Mouse (Mus musculus): ENCODE data around the gene Bag5.

Gene Bag5

DNA sequence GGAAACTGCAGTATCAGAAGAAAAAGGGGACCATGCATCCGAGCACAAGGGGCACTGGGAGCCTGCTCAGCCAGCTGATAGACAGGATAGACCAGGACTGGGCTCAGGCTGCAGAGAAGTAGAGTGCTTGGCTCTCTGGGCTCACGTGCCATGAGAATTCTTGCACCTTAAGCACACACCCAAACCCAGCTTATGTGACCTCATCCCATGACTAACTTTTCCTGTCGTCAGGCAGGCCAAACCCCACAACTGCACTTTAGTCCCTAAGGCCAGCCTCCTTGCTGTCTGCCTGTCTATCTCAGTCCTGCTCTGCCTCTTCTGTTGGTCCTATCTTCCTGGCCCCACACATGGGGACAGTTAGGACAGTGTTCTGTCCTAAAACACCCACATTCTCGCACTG is 15.3 kb downstream of the Bag5 start:
- DNase-seq (ENCODE audit: low spot score) = no peak

DNA sequence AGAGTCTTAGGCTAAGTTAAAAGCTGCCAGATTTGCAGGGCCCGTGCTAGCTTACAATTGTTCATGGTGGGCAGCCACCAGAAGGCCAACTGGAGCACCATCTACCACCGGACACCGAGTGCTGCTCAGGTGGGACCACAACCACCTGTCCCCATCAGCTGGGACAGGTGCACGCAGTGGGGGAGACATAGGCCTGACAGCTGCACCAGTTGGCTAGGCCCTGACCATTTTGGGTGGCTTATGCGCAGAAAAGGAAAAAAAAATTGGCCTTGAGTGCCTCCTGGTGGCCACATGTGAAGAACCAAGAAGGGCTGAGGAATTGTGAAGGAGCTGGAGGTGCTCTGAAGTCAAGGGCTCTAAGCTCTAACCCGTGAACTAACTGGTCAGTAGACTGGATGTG is 16.8 kb downstream of the Bag5 start:
- no peak for DNase-seq (ENCODE audit: low spot score)

DNA sequence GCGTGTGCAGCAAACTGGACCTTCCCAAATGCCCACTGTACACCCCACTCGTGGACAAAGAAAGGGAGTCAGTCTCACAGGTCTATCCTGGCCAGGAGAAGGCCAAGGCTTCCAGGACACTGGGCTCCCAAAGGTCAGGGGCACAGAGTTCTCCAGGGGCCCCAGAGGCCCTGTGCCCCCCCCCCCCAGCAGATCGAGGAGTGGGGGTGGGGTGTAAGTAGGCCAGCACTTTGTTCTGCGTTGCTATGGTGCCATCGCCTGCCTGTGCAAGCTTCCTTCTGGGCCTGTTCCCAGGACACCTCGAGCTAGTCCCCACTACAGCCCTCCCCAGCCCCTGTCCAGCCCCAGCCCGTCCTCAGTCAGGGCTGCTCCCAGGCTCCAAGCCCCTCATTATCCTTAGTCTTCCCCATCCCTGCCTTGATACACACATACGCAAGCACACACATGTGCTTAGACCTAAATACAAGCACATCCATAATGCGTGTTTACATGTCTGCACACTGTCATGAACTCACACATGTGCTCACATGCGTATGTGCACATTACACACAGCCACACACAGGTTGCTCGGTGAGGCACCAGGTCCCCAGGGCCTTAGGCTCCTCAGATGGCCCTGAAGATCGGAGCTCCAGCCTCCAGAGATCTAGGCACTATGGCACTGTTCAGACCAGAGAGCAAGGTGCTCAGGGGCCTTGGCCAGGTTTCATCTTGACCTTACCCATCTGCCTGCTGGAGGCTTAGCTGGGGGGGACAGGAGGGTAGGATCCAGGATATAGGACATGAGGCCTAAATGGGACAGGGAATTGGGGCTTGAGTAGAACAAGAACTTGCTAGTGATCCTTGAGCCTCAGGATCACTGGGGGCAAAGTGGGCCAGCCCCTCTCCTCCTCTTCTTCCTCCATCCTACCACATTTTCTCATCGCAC is 17.9 kb downstream of the Bag5 start:
- no peak for DNase-seq (ENCODE audit: low spot score)

DNA sequence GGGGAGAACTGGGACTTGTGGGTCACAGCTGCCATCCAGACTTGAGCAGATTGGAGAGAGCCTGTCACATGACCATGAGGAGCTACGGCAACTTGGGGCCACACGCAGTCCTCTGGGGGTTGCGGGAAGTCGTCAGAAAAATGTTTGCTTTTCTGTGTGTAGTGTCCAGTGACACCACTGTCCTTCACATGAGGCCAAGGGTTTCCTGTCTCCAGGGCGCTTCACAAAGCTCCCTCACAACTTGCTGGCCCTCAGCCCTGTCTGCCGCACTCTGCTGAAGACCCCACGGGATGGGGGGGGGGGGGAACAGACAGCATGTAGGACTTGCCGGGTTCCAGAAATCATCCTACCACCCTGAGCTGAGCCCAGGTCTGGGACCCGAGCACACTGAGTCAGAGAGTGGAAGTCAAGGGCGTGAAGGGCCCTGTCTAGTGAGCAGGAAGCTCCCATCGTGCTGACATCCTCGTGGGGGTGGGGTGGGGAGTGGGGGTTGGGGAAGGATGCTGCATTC is 18.7 kb downstream of the Bag5 start:
- DNase-seq (ENCODE audit: low spot score) = no peak

DNA sequence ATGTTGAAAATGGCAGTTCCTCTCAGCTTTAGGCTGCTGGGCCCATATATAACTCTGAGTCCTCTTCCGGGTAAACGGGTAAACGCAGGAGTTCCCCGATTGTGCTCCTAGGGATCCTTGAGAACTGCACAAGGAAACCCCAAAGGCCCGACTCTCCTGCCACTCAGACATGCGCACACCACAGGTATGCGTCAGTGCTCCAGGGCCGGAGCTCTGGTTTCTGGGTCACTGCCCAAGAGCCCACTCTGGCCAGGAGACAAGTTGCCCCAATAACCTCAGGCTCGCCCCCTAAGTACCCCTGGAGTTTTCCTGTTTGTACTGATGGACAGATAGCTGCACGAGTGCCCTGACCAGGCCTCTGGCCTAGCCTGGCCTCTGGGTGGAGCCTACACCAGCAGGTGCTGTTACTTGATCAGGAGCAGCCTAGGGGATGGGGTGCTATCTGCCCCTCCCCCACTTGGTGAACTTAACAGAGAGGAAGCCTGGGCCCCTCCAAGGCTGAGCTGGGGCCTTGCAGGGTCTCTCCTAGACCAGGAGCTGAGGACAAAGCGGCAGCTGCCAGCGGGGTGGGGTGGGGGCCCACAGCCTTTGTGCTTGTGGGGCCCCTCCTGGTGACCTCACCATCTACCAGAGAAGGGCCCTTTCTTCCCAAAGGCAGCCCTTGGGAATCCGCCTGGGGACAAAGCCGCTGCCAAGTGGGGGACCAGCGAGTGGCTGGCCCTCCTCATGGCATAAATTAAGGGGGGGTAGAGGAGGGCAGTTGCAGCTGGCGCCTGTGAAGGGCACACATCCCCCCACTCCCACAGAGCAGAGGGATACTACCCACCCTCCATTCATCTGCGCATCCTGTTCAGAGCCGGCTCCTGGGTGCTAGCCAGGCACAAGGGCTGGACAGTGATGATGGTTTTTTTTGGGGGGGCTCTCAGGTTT is 19.5 kb downstream of the Bag5 start:
- no peak for DNase-seq (ENCODE audit: low spot score)

DNA sequence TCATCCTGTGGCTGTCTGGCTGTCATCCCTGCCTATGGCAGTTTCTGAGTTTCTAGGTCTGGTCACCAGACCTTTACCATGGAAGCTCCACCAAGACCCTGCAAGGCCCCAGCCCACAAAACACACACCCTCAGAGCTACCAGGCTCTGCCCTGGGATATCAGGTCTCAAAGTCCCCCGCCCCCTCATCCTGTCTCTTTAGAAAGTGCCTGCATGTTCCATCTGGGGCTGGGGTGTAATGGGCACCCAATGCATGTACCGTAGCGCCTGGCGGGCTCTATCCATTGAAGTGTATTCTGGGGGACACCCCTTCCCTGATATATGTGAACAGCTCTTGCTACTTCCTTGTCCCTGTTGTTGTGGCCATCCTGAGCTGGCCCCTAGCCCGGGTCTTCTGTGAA is 20.2 kb downstream of the Bag5 start:
- no peak for DNase-seq (ENCODE audit: low spot score)

DNA sequence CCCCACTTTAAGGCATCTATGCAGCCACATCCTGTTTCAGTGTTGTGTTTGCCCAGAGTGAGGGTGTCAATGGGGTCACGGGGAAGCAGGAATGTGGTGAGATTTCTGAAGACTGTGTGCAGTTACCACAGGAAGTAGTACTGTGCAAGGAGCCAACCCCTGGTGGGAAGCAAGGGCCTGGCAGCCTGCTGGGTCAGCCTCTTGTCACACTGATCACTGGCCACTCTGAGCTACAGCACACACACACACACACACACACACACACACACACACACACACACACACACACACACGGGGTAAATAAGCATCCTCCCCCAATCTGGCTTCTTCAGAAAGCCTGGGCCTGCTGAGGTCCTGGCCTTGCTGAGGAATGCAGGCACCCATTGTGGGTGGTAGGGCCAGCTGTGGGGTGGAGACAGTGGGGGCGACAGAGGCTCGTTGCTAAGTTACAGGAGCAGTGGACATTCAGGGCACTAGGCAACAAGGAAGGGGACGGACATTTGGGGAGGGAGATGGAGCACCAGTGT is 21.6 kb downstream of the Bag5 start:
- no peak for DNase-seq (ENCODE audit: low spot score)

DNA sequence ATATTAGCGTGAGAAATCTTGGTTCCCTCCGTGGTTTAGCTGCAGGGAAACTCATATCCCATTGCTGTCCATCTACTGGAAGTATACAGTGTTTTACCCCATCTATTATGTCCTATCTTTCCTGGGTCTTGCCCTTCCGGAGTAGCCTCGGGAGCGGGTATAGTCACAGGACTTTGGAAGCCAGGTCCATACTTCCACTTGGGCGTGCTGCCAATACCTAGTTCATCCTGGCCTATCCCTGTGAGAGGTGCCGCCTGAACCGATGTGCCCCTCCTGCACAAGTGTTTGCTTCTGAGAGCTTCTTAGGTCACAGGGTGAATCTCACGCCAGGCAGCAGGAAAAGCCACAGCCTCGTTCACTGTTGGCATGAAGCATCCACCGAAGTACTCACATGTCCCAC is 23.6 kb downstream of the Bag5 start:
- DNase-seq (ENCODE audit: low spot score) = no peak

DNA sequence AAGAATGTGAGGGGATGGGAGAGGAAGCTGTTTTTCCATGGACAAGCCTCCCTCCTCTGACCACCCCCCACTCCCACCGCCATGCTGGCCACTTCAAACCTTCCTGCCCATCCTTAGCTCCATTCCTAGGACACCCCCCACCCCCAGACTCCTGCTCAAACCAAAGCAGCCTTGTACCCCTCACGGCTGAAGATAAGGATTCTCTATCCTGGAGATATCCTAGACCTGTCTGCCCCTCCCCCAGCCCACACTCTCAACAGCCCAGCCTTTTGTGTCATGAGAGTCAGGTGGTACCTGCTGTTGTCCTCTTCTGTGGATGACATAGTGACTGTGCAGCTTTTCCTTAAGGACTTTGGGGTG is 25.0 kb downstream of the Bag5 start:
- DNase-seq (ENCODE audit: low spot score) = no peak

DNA sequence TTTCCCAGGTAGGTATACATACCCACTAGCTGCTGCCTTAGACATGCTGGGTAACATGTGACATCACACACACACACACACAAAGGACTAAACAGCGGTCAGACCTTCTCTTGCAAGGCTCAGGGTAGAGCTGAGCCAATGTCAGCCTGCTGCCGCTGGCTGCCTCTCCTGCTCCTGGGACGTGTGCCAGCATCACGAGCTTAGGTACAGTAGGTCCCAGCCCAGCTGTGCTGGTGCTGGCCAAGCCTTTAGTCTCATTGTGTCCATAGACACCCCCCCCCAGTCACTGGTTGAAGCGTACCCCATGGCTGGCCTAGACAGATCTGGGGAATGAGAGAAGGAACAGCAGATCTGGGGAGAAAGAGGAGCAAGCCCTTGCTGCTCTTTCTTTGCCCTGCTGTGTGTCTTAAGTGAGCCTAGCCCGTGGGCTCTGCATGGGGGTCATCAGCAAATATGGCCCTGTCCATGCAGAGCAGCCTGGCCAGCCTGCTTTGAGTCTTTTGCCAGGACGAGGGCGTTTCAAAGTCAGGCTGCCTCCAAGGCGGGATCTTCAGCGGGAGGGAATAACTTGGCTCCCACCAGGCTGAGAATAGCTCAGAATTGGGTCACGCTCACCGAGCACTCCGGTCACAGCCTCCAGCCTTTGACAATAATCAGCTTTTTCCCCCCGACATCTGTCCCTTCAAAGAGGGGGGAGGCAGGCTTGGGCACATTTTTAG is 25.5 kb downstream of the Bag5 start:
- no peak for DNase-seq (ENCODE audit: low spot score)

DNA sequence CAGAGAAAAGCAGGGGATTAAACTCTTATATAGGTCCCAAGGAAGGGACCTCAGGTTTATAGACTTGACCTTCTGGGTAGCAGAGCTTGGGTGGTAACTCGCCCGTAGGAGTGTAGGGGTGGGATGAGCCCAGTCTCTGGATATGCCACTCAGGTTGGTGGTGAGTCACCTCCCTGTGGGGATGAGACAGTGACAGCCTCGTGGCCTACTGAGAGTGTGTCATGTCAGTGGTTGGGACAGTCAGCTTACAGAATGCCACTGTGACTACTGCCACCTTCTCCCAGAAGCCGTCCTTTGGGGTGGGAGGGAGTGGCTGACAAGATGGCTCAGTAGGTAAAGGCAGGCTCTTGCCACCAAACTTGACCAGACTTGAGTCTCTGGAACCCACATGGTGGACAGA is 26.7 kb downstream of the Bag5 start:
- DNase-seq (ENCODE audit: low spot score) = no peak

DNA sequence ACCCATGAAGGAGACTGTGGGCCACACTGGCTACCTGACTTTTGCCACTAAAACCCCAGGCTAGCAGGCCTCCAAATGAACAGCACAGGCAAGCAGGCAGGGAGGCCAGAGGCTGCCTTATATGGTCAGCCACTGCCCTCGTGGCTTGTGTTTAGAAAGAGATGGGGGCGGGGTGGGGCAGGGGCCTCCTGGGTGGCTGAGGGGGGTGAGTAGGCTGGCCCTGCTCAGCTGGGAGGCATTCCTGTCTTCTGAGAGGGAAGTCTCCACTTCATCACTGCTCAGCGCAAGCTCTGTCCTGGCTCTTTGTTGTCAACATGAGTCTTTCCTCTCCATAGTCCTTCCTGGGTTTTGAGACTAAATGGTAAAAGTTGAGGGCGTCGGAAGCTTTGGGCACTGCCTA is 30.3 kb downstream of the Bag5 start:
- DNase-seq (ENCODE audit: low spot score) = no peak

DNA sequence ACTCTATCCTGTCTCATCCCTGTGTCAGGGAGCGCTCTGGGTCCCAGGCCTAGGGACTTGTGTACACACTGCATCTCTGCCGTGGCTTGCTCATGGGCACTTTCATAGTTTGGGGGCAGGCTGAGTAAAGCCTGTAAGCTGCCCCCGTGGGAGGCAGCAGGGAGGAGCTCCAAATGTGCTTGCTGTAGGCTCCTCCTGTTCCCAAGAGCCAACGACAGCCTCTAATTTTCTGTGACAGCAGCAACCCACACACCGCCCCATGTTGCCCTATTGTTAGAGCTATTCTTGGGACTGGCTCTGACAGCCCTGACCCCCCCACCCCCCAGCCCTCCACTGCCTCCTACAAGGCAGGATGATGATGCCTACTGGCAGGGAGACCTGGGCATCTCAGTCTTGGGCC is 31.1 kb downstream of the Bag5 start:
- DNase-seq (ENCODE audit: low spot score) = no peak

DNA sequence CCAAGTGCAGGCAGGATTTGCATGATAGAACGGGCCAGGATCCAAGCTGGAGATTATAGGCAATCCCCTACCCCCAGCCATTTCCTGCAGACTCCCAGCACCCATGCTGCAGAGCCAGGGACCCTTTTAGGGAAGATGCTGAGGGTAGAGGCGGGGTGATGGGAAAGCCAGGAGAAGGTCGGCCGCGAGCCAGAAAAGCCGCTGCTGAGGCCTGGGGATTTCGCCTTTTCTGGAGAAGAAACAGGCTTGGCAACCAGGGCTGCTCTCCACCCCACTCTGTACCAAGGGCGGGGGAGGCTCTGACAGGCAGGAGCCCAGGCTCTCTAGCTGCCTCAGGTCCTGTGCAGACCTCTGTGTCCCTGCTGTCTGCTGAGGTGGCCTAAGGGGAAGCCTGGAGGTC is 31.8 kb downstream of the Bag5 start:
- DNase-seq (ENCODE audit: low spot score) = no peak

DNA sequence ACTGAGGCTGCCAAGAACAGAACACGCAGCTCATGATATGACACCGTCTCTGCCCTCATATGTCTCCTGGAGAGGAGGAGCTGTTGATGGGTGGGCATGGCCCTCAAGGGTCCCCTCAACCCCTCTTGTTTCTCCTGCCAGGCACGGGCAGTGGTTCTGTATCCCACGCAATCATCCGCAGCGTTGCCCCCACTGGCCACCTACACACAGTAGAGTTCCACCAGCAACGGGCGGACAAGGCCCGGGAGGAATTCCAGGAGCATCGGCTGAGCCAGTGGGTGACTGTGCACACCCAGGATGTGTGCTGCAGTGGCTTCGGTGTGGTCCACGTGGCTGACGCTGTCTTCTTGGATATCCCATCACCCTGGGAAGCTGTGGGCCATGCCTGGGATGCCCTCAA is 32.4 kb downstream of the Bag5 start:
- no peak for DNase-seq (ENCODE audit: low spot score)

DNA sequence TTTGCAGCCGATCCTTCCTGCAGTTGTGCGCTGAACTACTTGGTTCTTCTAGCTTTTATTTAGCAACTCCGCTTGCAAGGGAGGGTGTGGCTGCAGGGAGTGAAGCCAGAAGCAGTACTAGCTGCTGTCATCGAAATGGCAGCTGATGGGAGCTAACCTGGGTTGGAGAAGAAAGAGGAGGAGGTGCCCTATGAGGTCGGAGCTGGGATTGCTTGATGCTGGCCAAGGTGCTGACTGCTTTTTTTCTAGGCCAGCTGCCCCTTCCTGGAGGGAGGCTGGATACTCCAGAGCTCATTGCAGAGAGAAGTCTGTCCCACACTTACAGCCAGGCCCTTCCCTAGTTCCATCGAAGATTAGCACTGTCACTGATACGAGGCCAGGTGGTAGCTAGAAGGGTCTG is 34.1 kb downstream of the Bag5 start:
- no peak for DNase-seq (ENCODE audit: low spot score)

DNA sequence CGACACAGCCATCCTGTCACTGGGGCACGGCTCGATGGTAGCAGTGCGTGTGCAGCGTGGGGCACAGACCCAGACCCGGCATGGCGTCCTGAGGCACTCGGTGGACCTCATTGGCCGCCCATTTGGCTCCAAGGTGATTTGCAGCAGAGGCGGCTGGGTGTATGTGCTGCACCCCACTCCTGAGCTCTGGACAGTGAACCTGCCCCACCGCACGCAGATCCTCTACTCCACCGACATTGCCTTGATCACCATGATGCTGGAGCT is 34.5 kb downstream of the Bag5 start:
- no peak for DNase-seq (ENCODE audit: low spot score)

DNA sequence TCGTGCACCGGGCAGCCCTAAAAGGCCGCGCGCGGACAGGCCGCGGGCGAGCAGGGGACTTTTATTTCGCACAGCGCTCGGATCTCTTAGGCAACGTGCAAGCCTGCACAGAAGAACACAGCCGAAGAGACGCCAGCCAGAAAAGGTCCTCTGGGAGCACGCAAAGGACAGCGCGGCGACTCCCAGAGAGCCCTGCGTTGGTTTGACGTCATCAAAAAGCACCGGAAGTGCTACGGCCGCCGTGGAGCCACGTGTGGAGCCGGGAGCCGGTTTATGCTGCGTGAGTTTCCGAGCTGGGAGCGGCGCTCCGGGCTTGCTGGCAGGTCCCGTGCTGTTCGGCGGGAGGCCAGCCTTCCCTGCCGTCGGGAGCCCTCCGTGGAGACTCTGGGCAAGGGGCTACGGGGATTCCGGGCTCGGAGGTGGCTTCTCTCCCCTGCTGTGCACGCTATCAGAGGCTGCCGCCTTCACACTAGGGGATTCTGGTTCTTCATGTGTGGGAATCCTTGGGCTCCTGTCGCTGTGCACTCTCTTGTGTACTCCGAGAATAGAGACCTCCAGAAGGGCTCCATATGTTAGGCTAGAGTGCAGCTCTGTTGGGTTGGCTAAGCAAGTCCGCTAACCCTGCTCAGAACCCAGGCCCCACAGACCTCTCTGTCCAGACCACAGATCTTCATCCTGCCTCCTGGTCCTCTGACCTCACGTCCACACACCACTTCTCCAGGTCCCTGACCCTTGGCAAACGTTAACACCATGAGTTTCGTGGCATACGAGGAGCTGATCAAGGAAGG is 35.0 kb downstream of the Bag5 start, which contains the start of gene Trmt61a:
TSS of gene Trmt61a (plus strand) at position 224 of the 788 bp plus-strand sequence.
- DNase-seq (ENCODE audit: low spot score) = peak; percentile 69

DNA sequence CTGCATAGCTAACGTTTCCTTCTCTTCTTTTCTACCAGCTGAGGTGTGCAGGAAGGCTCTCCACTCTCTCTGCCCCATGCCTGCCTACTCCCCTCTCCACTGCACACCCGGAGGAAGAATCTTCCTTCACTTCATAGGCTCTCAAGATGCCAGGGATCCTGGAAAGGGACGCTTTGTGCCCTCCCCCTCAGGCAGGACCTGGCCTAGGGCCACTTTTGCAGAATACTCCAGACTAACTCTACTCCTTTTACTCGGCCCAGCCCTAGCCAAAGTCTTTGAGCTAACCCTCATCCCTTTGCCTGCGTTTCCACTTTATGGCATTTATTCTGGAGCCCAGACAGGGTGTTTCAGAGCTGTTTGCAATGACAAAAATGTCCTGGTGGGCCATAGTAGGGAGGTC is 35.6 kb downstream of the Bag5 start:
- no peak for DNase-seq (ENCODE audit: low spot score)

DNA sequence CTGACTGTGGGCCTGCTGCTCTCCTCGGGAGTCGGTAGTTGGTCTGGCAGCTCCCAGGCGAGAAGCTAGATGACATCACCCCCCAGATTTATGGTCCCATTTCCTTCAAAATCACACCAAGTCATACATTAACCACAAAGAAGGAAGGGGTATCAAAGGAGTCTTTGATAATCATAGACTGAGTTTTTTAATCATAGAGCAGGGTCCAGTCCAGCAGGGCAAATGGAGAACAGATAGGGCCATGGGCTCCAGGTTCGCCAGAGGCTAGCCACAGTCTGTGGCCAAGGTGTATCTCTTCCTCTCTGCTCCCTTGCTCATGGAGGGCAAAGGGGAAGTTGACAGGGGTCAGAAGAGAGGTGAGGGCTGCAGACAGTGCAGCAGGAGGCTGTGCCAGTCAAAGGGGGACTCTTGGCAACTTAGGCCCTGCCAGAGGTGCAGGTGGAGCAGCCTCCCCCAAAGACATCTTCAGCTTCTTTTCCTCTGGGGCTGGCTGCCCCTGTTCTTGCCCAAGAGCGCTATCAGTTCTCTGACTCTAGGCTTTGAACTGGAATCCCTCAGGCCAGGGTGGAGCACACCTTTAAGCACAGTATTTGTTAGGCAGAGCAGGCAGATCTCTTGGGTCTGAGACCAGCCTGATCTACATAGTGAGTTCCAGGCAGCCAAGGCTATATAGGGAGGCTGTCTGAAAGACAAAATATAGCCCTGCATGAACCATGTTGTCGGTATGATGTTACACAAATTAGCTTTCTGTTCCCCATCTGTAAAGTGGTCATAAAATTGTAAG is 37.1 kb downstream of the Bag5 start:
- no peak for DNase-seq (ENCODE audit: low spot score)
